Mouse (Mus musculus) urinary bladder, postnatal 4 days (tissue): ENCODE measurements around the gene Rpl23.

Experiments used
- DNase-seq, 2 experiments: peaks; one replicate each; pipeline ENCODE4 v3.0.0; 2021 to 2022; ENCODE audit warnings: low spot score in 2 of 2

Gene Rpl23

GRCm38 (mm10) chr11:97813746-97814515 lies 31.7 kb upstream of the Rpl23 start:
- no peak for DNase-seq

GRCm38 (mm10) chr11:97813085-97813484 lies 30.8 kb upstream of the Rpl23 start:
- peak in 1 of 2 experiments; percentile 53 for DNase-seq

GRCm38 (mm10) chr11:97812491-97812921 lies 30.3 kb upstream of the Rpl23 start:
- peak in 1 of 2 experiments; percentile 57 for DNase-seq

GRCm38 (mm10) chr11:97811569-97812362 lies 29.5 kb upstream of the Rpl23 start:
- DNase-seq, result no peak

- DNase-seq, result no peak
Observed at GRCm38 (mm10) chr11:97810970-97811369, 28.7 kb upstream of the Rpl23 start.

- DNase-seq, result peak in 1 of 2 experiments; percentile 53
Observed at GRCm38 (mm10) chr11:97810356-97810755, 28.1 kb upstream of the Rpl23 start.

- no peak for DNase-seq
Observed at GRCm38 (mm10) chr11:97809235-97810121, 27.2 kb upstream of the Rpl23 start.

- peak in 1 of 2 experiments; percentile 59 for DNase-seq
Observed at GRCm38 (mm10) chr11:97808621-97809234, 26.5 kb upstream of the Rpl23 start.

GRCm38 (mm10) chr11:97808093-97808492 lies 25.9 kb upstream of the Rpl23 start:
- peak in 1 of 2 experiments; percentile 58 for DNase-seq

GRCm38 (mm10) chr11:97807626-97808025 lies 25.4 kb upstream of the Rpl23 start:
- DNase-seq, result peak in 1 of 2 experiments; percentile 54

- DNase-seq, result no peak
Observed at GRCm38 (mm10) chr11:97806613-97806964, 24.4 kb upstream of the Rpl23 start.

- no peak for DNase-seq
Observed at GRCm38 (mm10) chr11:97805662-97806612, 23.7 kb upstream of the Rpl23 start.

GRCm38 (mm10) chr11:97804841-97805661 lies 22.8 kb upstream of the Rpl23 start:
- no peak for DNase-seq

GRCm38 (mm10) chr11:97803847-97804246 lies 21.6 kb upstream of the Rpl23 start:
- DNase-seq, result no peak

- DNase-seq, result no peak
Observed at GRCm38 (mm10) chr11:97802495-97802894, 20.3 kb upstream of the Rpl23 start.

GRCm38 (mm10) chr11:97802194-97802470 lies 19.9 kb upstream of the Rpl23 start:
- no peak for DNase-seq

- DNase-seq, result peak in 1 of 2 experiments; percentile 65
Observed at GRCm38 (mm10) chr11:97801409-97802193, 19.4 kb upstream of the Rpl23 start.

- no peak for DNase-seq
Observed at GRCm38 (mm10) chr11:97800691-97801408, 18.6 kb upstream of the Rpl23 start.
